Mouse (Mus musculus) retina, adult 2 months (tissue): ENCODE results near the gene Adgra1.

Experiments
- DNase-seq: peaks from one replicate; pipeline ENCODE4 v3.0.0-alpha.2; 2012; ENCODE audit warnings: low read depth, low spot score

Adgra1 gene

GRCm38 (mm10) chr7:139850152-139850551, 16.2 kb downstream of the Adgra1 start:
- no peak for DNase-seq

GRCm38 (mm10) chr7:139850677-139851076, 16.7 kb downstream of the Adgra1 start:
- no peak for DNase-seq

- DNase-seq, result no peak
Measured at GRCm38 (mm10) chr7:139851098-139851497, 17.1 kb downstream of the Adgra1 start.

- no peak for DNase-seq
Measured at GRCm38 (mm10) chr7:139855261-139855660, 21.3 kb downstream of the Adgra1 start.

GRCm38 (mm10) chr7:139861411-139861810, 27.4 kb downstream of the Adgra1 start:
- peak; percentile 37 for DNase-seq

DNA sequence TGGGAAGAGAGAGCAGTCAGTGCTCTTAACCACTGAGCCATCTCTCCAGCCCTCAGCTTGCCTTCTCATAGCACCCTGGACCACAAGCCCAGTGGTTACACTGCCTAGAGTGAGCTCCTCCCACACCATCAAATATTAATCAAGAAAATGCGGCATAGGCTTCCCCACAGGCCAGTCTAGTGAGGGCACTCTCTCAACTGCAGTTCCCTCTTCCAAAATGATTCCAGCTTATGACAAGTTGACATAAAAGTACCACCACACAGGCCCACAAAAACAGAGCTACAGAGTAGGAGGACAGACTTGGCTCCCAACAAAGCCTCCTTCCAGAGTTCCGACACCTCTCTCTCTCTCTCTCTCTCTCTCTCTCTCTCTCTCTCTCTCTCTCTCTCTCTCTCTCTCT, 29.1 kb downstream of the Adgra1 start:
- no peak for DNase-seq

GRCm38 (mm10) chr7:139864253-139864652, 30.3 kb downstream of the Adgra1 start:
- no peak for DNase-seq

- DNase-seq, result no peak
Measured at GRCm38 (mm10) chr7:139864871-139865270, 30.9 kb downstream of the Adgra1 start.

- DNase-seq, result no peak
Measured at GRCm38 (mm10) chr7:139871014-139871413, 37.0 kb downstream of the Adgra1 start.

DNA sequence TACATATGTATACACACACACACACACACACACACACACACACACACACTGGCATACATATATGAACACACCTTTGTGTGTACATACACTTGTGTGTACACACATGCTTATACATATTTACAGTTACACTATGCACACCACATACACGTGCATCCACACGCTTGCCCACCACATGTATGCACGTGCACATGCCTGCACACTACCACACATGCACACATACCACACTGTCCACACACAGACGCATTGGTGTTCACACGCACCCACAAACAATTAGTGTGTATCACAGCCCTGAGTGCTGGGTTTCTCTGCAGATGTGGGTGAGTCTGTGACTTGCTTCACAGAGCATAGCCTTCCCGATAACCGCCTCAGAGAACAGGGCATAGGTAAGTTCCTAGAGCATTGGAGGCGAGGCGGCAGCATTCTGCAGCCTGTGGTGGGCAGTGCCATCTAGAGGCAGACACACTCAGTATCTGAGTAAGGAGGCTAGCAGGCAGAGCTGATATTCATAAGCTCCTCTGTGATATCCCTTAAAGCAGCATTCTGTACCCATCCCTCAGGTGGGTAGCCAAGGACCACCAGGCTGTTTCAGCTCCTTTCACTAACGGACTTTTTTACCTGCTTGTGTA, 43.3 kb downstream of the Adgra1 start:
- DNase-seq, result peak; percentile 13

- DNase-seq, result no peak
Measured at GRCm38 (mm10) chr7:139878122-139878521, 44.1 kb downstream of the Adgra1 start.

GRCm38 (mm10) chr7:139878621-139879020, 44.6 kb downstream of the Adgra1 start:
- DNase-seq, result no peak

GRCm38 (mm10) chr7:139883545-139883944, 49.6 kb downstream of the Adgra1 start:
- no peak for DNase-seq

DNA sequence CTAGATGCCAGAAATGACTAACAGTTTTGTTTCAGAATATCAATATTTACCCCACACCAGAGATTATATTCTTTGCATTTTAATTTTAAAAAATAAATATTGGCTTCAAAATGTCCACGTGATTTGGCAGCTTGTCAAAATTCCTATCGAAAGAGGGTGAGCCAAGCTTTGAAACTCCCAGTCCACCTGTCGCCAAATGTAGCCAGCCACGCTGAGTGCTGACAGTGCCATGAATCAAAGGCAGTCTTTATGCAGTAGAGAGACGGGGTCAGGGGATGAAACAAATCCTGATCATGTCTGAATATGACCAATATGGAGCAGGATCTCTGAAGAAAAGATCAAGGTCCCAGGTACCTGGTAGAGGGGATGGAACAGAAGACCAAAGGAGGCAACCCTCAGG, 57.8 kb downstream of the Adgra1 start:
- no peak for DNase-seq

DNA sequence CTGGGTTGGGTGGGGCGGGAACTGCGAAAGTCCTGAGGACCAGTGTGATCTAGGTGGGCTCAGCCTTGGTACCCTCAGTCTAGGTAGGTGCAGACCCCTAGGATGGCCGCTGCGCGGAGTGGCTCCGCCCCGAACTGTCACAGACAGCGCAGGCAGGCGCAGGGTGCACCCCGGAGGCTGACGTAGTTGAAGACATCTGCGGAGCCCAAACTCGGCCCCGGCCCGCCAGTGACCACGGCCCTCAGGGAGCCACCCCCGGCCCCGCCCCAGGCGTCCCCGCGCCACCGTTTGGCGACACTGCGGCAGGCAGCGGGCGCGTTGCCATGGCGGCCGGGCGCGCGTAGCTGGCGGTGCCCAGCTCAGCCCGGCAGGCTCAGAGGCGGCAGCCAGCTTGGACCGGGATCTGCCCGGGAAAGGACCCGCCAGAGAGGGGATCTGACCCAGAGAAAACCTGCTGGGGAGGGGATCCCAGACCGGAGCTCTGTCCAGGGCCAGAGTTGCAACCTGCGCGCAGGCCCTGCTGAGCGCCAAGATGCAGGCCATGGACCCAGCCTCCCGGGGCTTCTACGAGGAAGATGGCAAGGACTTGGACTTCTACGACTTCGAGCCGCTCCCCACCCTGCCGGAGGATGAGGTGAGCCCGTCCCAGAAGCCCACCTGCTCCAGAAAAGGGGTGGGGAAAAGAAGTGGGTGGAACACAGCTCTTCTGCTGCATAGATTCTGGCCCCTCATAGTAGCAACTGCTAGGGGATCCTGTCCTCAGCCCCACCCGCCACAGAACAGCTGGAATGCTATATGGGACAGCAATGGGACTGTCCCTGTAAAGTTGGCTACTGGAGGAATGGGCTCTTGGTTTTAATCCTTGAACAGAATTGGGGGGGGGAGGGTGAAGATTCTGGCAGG, 60.9 kb downstream of the Adgra1 start, which contains the start of gene Kndc1:
Gene Kndc1 (plus strand): TSS at position 42 of the 903 bp plus-strand sequence.
- no peak for DNase-seq

- DNase-seq, result no peak
Measured at GRCm38 (mm10) chr7:139896271-139896670, 62.3 kb downstream of the Adgra1 start.

GRCm38 (mm10) chr7:139896796-139897195, 62.8 kb downstream of the Adgra1 start:
- DNase-seq, result no peak

DNA sequence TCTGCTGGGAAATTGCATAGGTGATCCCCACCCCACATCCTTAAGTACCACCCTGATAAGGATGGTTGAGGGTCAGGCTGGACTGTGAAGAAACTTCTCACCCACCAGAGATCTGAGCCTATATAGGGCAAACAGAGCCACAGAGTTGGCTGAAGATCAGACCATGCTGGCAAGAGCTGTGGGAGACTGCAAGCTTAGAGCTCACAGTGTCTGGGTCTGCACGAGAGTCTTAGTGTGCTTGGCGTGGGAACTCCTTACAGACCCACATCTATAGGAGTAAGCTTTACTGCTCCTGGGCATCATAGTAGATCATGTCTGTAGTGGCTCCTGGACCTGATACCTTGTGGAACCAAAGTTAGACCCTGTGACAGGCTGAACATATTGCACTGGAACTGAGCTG, 64.6 kb downstream of the Adgra1 start:
- DNase-seq, result no peak

DNA sequence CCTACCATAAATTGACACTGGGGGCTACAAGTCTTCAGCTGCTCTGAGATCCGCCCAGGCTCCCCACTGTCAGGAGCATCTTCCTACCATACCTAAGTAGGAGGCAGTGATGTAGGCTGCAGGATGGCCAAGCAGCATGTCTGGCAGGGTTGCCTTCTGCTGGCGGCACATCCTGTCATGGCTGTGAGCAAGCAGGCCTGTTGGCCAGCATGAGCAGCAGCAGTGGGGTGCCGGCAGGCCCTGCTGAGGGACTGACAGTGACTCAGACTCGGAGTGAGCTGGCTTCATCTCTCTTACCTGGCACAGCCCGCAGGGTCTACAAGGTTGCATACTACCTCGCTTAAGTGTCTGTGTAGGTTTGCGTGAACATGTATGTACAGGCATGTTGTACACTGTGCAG, 65.5 kb downstream of the Adgra1 start:
- DNase-seq, result no peak

GRCm38 (mm10) chr7:139900456-139900855, 66.5 kb downstream of the Adgra1 start:
- DNase-seq, result no peak

DNA sequence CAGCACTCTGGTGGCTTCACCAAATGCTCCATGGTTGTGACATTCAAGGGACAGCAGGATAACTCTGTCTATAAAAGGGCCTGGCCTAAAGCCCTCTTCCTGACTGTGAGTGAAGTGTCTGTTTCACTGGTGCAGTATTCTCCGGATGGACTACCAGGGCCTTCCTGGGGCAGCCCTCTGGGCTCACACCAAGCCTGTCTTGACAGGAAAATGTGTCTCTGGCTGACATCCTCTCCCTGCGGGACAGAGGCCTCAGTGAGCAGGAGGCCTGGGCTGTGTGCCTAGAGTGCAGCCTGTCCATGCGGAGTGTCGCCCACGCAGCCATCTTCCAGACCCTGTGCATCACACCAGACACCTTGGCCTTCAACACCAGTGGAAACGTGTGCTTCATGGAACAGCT, 66.9 kb downstream of the Adgra1 start:
- no peak for DNase-seq

DNA sequence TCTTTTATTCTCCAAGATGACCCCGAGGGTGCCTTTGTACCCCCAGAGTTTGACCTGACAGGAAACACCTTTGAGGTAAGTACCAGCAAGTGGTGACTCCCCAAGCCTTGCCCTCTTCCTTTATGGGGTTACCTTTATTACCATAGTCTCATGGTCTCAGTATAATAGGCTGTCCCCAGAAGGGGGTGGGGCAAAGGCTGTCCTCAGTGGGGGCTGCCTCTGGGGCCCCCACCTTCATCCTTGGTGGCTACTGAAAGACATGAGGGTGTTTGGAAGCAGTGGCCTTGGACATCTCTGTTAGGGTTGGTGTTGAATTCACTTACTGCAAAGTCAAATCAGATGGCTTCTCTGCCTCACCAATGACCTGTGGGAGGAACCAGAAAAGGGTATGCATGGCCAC, 68.0 kb downstream of the Adgra1 start:
- DNase-seq, result no peak

DNA sequence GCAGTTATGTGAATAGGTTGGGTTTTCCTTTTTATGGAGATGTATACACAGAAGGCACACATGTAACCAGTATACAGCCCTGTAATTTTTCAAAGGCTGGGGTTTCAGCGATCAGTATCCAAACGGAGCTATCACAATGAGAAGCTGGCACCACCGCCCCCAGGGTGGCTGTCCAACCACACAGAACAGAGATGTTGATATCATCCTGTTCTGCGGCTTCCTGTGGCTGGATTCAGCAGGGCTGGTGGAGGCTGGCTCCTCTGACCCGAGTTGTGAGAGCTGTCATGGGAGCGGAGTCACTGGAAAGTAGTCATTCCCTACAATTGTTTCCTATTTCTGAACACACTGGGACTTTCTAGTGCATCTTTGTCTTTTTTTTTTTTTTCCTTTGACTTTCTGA, 71.3 kb downstream of the Adgra1 start:
- no peak for DNase-seq
